Mouse (Mus musculus) neural tube, embryonic 12.5 days (tissue): ENCODE results near the gene Cep85l. TPM values are rescaled to one million over a fixed set of nuclear protein-coding genes. Genes with fewer than 3 reads are reported as not detected.

Experiments
- ATAC-seq: fragments of 200-750 bp; cut with Nextera tagmentation; 2 replicates; pipeline ENCODE4 v1.8.0; 2017; ENCODE audit warnings: low read depth, mild to moderate bottlenecking, moderate TSS enrichment, moderate library complexity; ENCODE audit not compliant: low FRiP score
- H3K27ac ChIP-seq: fragments of 300-500 bp; sonication (generic); 2 replicates; pipeline ENCODE4 v1.5.1; 2016
- H3K27me3 ChIP-seq: fragments of 300-500 bp; sonication (generic); replicated peaks from 2 replicates; pipeline ENCODE4 v1.6.1; 2016; ENCODE audit warnings: mild to moderate bottlenecking
- H3K36me3 ChIP-seq: fragments of 300-500 bp; sonication (generic); 2 replicates; pipeline ENCODE4 v1.6.1; 2016; ENCODE audit warnings: mild to moderate bottlenecking
- H3K4me1 ChIP-seq: fragments of 300-500 bp; sonication (generic); 2 replicates; pipeline ENCODE4 v1.6.1; 2016
- H3K4me2 ChIP-seq: fragments of 300-500 bp; sonication (generic); replicated peaks from 2 replicates; pipeline ENCODE4 v1.6.1; 2016; ENCODE audit warnings: mild to moderate bottlenecking
- H3K4me3 ChIP-seq: fragments of 300-500 bp; sonication (generic); 2 replicates; pipeline ENCODE4 v1.5.1; 2016
- H3K9ac ChIP-seq: fragments of 300-500 bp; sonication (generic); 2 replicates; pipeline ENCODE4 v1.6.1; 2016; ENCODE audit warnings: mild to moderate bottlenecking
- H3K9me3 ChIP-seq: fragments of 300-500 bp; sonication (generic); 2 replicates; pipeline ENCODE4 v1.6.1; 2016; ENCODE audit warnings: mild to moderate bottlenecking
- WGBS: fragments of 180-500 bp; shearing (Covaris S2); methylation state at CpG from one replicate; pipeline ENCODE4 v1.1.7; 2016; 5-methylcytosine and 5-hydroxymethylcytosine counted together
- polyA plus RNA-seq: library from polyadenylated mRNA; unstranded; fragments of >200 nt; fragmentation: Nextera tagmentation; extraction: Ambion mirVana; gene quantifications from 2 replicates; pipeline ENCODE4 v1.2.1, GENCODE M21; 2016

Cep85l gene
- polyA plus RNA-seq, 1 experiment from 2014 or later = 9.2 TPM

- Histone ChIP-seq H3K9ac (no peak overlapping the region), H3K27ac (no peak overlapping the region), H3K36me3 (0 out of 2 replicates have a peak, but pooled peaks cover 4% of the 10 kb centered on the region), H3K4me3 (no peak overlapping the region), H3K9me3 (no peaks in the 10 kb centered on the region), H3K4me1 (no peaks in the 10 kb centered on the region; the same call in 1 of the 2 replicates), H3K27me3 (no peaks in the 10 kb centered on the region), H3K4me2 (no peak overlapping the region)
- ATAC-seq = no peak
- WGBS = 87% methylated on average over 1 of the region's 1 CpGs
Measured at GRCm38 (mm10) chr10:53349254-53349653, 30.5 kb downstream of the Cep85l start.

- H3K4me1 ChIP-seq = no peaks in the 10 kb centered on the region; the same call in 1 of the 2 replicates
- H3K9me3 ChIP-seq = no peaks in the 10 kb centered on the region
- H3K9ac ChIP-seq = no peak overlapping the region
- no peaks in the 10 kb centered on the region for H3K27me3 ChIP-seq
- H3K4me3 ChIP-seq = no peak overlapping the region
- H3K36me3 ChIP-seq = 0 out of 2 replicates have a peak, but pooled peaks cover 4% of the 10 kb centered on the region
- no peak overlapping the region for H3K27ac ChIP-seq
- H3K4me2 ChIP-seq = no peak overlapping the region
- 58% methylated on average over 10 of the region's 10 CpGs for WGBS
- ATAC-seq = peak; percentile 54; the same call in 1 of the 2 replicates
Measured at GRCm38 (mm10) chr10:53347787-53348755, 31.7 kb downstream of the Cep85l start.

DNA sequence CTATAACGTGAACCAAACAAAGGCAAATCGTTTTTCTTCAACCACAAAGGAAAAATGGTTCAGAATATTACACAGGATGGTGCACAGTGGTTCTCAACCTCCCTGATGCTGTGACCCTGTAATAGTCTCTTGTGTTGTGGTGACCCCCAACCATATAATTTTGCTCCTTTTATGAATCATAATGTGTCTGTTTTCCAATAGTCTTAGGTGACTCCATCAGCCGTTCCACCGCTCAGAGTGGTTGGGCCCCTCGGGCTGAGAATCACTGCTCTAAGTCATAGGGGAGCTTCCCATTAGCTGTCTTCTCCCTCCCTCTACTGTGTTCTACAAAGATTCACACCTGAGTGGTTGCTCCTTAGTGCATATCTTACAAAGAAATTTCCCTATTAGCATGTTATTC is 32.8 kb downstream of the Cep85l start:
- no peaks in the 10 kb centered on the region for H3K9me3 ChIP-seq
- no peak for ATAC-seq
- H3K27ac ChIP-seq = no peak overlapping the region
- H3K4me1 ChIP-seq = no peaks in the 10 kb centered on the region; the same call in 1 of the 2 replicates
- 88% methylated on average over 5 of the region's 5 CpGs for WGBS
- H3K4me3 ChIP-seq = no peak overlapping the region
- H3K9ac ChIP-seq = no peak overlapping the region
- H3K36me3 ChIP-seq = 0 out of 2 replicates have a peak, but pooled peaks cover 4% of the 10 kb centered on the region
- no peak overlapping the region for H3K4me2 ChIP-seq
- H3K27me3 ChIP-seq = no peaks in the 10 kb centered on the region

GRCm38 (mm10) chr10:53346506-53346905 is 33.2 kb downstream of the Cep85l start:
- no peak overlapping the region for H3K9ac ChIP-seq
- 54% methylated on average over 3 of the region's 3 CpGs for WGBS
- H3K27ac ChIP-seq = no peak overlapping the region
- no peaks in the 10 kb centered on the region for H3K27me3 ChIP-seq
- H3K4me2 ChIP-seq = no peak overlapping the region
- 0 out of 2 replicates have a peak, but pooled peaks cover 4% of the 10 kb centered on the region for H3K36me3 ChIP-seq
- no peaks in the 10 kb centered on the region for H3K9me3 ChIP-seq
- no peak for ATAC-seq
- no peak overlapping the region for H3K4me3 ChIP-seq
- no peaks in the 10 kb centered on the region; the same call in 1 of the 2 replicates for H3K4me1 ChIP-seq

DNA sequence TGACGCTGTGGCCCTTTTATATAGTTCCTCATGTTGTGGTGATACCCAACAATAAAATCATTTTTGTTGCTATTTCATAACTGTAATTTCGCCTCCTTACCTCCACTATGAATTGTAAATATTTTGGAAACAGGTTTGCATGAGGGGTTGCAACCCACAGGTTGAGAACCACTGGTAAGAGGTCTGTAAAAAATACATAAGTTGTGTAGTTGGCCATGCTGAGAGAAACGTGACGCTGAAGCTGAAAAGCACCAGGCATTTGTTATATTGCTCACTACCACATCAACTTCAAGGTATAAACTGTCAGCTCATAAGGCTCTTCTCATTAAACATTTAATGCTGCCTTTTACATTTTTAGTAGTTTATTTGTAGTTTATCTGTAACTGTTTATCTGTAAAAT is 34.2 kb downstream of the Cep85l start:
- no peak for ATAC-seq
- Histone ChIP-seq H3K27me3 (no peaks in the 10 kb centered on the region), H3K27ac (no peak overlapping the region), H3K9me3 (no peaks in the 10 kb centered on the region), H3K9ac (no peak overlapping the region), H3K36me3 (0 out of 2 replicates have a peak, but pooled peaks cover 4% of the 10 kb centered on the region), H3K4me1 (no peaks in the 10 kb centered on the region; the same call in 1 of the 2 replicates), H3K4me2 (no peak overlapping the region), H3K4me3 (no peak overlapping the region)
- WGBS = 93% methylated on average over 4 of the region's 4 CpGs

DNA sequence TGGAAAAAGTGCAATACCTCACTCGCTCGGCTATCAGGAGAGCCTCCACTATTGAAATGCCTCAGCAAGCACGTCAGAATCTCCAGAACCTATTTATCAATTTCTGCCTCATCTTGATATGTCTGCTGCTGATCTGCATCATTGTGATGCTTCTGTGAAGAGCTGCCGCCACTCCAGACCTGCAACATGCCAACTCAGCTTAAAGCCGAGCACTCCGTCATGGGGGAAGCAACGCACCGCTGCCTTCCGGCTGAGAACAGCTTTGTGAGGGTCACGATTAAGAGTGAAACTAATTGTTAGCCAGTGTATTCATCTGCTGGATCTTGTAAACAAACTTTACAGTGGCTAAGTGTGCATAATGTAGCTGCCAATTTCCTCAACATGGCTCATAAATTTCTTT is 35.9 kb downstream of the Cep85l start:
- no peak overlapping the region for H3K27ac ChIP-seq
- 0 out of 2 replicates have a peak, but pooled peaks cover 4% of the 10 kb centered on the region for H3K36me3 ChIP-seq
- H3K9me3 ChIP-seq = no peaks in the 10 kb centered on the region
- no peak overlapping the region for H3K4me3 ChIP-seq
- no peak overlapping the region for H3K4me2 ChIP-seq
- no peak for ATAC-seq
- 77% methylated on average over 10 of the region's 10 CpGs for WGBS
- no peak overlapping the region for H3K9ac ChIP-seq
- H3K27me3 ChIP-seq = no peaks in the 10 kb centered on the region
- H3K4me1 ChIP-seq = no peaks in the 10 kb centered on the region; the same call in 1 of the 2 replicates

GRCm38 (mm10) chr10:53343384-53343783 is 36.4 kb downstream of the Cep85l start:
- WGBS = 40% methylated on average over 6 of the region's 6 CpGs
- Histone ChIP-seq H3K27ac (no peak overlapping the region), H3K4me1 (no peaks in the 10 kb centered on the region; the same call in 1 of the 2 replicates), H3K4me2 (no peak overlapping the region), H3K9me3 (no peaks in the 10 kb centered on the region), H3K36me3 (0 out of 2 replicates have a peak, but pooled peaks cover under 1% of the 10 kb centered on the region), H3K27me3 (no peaks in the 10 kb centered on the region), H3K9ac (no peak overlapping the region), H3K4me3 (no peak overlapping the region)
- no peak for ATAC-seq

GRCm38 (mm10) chr10:53342166-53342728 is 37.5 kb downstream of the Cep85l start:
- ATAC-seq = no peak
- Histone ChIP-seq H3K4me3 (no peak overlapping the region), H3K9me3 (no peaks in the 10 kb centered on the region), H3K9ac (no peak overlapping the region), H3K4me1 (no peaks in the 10 kb centered on the region), H3K36me3 (no peaks in the 10 kb centered on the region), H3K4me2 (no peak overlapping the region), H3K27me3 (no peaks in the 10 kb centered on the region), H3K27ac (no peak overlapping the region)
- 93% methylated on average over 9 of the region's 9 CpGs for WGBS

DNA sequence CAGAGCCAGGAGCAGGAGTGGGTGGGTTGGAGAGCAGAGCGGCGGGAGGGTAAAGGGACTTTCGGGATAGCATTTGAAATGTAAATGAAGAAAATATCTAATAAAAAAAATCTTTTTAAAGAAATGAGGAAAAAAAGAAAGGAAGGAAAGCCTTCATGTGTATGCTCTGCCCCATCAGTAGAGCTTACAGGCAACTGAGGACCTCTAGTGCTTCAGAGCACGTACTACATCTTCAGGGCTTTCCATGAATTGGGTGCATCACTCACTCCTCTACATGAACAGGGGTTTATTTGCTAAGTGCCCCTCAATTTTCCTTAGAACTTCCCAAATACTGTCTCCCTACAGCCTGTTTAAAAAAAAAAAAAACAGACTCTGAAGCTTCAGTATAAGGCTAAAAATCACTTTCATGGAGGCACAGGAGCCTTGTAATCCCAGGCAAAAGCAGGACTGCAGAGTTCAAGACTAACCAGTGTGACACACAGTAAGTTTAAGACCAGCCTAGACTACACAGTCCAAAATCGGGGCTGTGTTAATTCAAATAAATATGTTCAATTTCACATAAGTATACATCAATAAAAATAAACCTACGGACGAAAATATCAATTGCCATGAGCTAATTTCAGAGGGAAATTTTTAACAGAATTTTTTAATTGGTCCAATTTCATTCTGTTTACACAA is 38.3 kb downstream of the Cep85l start:
- H3K27ac ChIP-seq = no peak overlapping the region
- no peak overlapping the region for H3K9ac ChIP-seq
- no peaks in the 10 kb centered on the region for H3K36me3 ChIP-seq
- no peaks in the 10 kb centered on the region for H3K9me3 ChIP-seq
- no peak overlapping the region for H3K4me2 ChIP-seq
- 77% methylated on average over 7 of the region's 7 CpGs for WGBS
- H3K27me3 ChIP-seq = no peaks in the 10 kb centered on the region
- H3K4me1 ChIP-seq = no peaks in the 10 kb centered on the region
- ATAC-seq = no peak
- H3K4me3 ChIP-seq = no peak overlapping the region

DNA sequence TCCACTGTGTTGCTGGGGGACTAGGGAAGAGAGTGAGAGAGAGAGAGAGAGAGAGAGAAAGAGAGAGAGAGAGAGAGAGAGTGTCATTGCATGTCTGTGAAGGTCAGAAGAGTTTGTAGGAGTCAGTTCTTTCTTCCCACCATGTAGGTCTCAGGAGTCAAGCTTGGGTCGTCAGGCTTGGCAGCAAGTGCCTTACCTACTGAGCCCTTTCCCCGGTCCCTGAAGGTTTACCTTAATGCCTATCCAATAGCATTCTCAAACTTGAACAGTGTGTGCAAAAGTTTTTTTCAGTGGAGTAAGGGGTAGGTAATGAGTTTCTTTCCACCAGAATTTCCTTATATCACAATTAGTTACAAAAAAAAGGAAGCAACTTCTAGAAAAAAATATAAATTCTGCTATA is 40.7 kb downstream of the Cep85l start:
- no peak for ATAC-seq
- H3K27me3 ChIP-seq = no peaks in the 10 kb centered on the region
- H3K4me1 ChIP-seq = no peaks in the 10 kb centered on the region
- no peak overlapping the region for H3K9ac ChIP-seq
- WGBS = 68% methylated on average over 2 of the region's 2 CpGs
- no peak overlapping the region for H3K4me2 ChIP-seq
- H3K36me3 ChIP-seq = no peaks in the 10 kb centered on the region
- H3K4me3 ChIP-seq = no peak overlapping the region
- no peaks in the 10 kb centered on the region for H3K9me3 ChIP-seq
- H3K27ac ChIP-seq = no peak overlapping the region

DNA sequence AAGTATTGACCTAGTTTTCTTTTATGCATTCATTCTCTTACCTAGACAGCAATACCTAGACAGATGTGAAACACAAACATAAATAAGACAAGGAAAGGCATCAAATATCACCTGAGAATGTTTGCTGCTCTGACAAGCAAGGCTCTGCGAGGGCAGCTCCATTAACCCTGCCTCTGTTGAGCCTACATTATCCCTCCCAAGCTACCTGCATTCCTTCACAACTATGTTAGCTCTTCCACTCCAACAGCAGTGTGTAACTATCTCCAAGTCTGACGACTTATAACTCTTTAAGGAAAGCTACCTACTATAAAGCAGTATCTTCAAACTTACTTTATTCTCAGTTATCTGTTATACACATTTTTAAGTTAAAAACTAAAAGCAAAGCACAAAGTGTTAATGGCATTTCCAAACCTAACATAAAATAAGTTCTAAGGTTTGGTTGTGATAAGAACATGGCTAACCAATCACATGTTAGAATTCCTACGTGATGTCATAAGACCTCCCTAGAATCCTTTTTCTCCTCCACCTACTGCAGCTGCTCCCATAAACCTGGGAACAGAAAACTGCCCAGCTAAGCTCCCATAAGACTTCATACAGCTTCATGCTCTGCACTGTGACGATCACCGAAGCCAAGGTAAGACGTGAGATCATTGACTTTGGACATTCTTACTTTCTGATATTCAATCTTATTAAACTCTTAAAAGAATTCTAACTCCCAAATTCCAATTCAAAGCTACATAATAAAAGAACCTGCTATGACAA is 42.4 kb downstream of the Cep85l start, which contains the start of gene Pln:
Gene Pln (plus strand): TSS at position 506 of the 762 bp plus-strand sequence.
- Histone ChIP-seq H3K27me3 (no peaks in the 10 kb centered on the region), H3K36me3 (no peaks in the 10 kb centered on the region), H3K4me2 (no peak within 1 kb of the TSS), H3K9ac (no peak within 1 kb of the TSS), H3K4me1 (no peaks in the 10 kb centered on the region), H3K9me3 (no peaks in the 10 kb centered on the region), H3K4me3 (no peak within 1 kb of the TSS), H3K27ac (no peak within 1 kb of the TSS)
- ATAC-seq = no peak
- 81% methylated on average over 6 of the region's 6 CpGs for WGBS
